Mouse (Mus musculus) stomach, postnatal 0 days (tissue): ENCODE data around the gene Nfia.

Source experiments
- CTCF ChIP-seq: IDR thresholded peaks from 2 replicates; pipeline ENCODE4 v1.5.1; 2016; ENCODE audit warnings: antibody characterized with exemption, low read depth, mild to moderate bottlenecking, moderate library complexity
- EP300 ChIP-seq: optimal IDR thresholded peaks from 2 replicates; pipeline ENCODE3; 2016; ENCODE audit warnings: antibody characterized with exemption

DNA sequence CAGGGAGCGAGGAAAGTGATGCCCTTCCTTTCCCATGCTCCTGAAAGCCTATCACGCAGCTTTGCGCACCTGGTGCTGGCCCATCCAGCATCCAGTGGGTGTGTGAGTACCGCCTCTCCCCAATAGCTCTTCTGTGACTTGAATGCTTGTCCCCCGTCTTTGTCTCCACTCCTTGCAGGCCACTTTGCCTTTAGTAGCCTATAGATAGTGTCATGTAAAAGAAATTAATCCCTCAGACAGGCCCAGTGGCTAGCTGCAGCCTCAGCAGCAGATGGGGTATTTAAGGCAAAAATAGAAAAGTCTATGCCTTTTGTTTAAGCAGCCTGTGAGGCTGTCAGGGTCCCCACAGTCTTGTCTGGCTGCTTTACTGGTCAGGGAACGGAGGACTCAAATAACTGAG is 145.0 kb downstream of the Nfia start:
- TF ChIP-seq CTCF (no peak), EP300 (no peak)
